ENCODE assay signal across 21 mouse cellular contexts in genomic region chr4:63490146-63490545, GRCm38 (mm10). TPM values are rescaled to one million over a fixed set of nuclear protein-coding genes. Genes with fewer than 3 reads are reported as not detected.
DNase-seq lines count a peak whose midpoint lies in the region; ATAC-seq and TF ChIP-seq lines count a peak whose summit lies in the region.
"Had no signal": no experiment of that assay in that cellular context is flagged by ENCODE, and none has a peak within 500 bp of the region (broad histone marks: within the 10 kb centered on the region; RNA-seq: fewer than 3 reads in every experiment).

No protein-coding gene starts in this region.

- TF ChIP-seq CTCF in hindbrain, postnatal 0 days (IDR thresholded peaks at IDR 0.05; ENCODE audit: low read depth) = no peak

- no peaks in the 10 kb centered on the region for H3K9me3 ChIP-seq in hindbrain, embryonic 14.5 days (ENCODE audit: control insufficient read depth, low read length)
- H3K9me3 ChIP-seq in hindbrain, postnatal 0 days (ENCODE audit: low read length) = no peaks in the 10 kb centered on the region
- H3K9me3 ChIP-seq in limb, embryonic 13.5 days = no peaks in the 10 kb centered on the region
- H3K9me3 ChIP-seq in midbrain, embryonic 12.5 days = no peaks in the 10 kb centered on the region
- no peaks in the 10 kb centered on the region for H3K9me3 ChIP-seq in neural tube, embryonic 15.5 days (replicated peaks)
- H3K9me3 ChIP-seq: heart, embryonic 13.5 days; hindbrain, embryonic 13.5 days; intestine, embryonic 15.5 days; stomach, embryonic 15.5 days had no signal

- no peak for DNase-seq in hindbrain, embryonic 14.5 days (ENCODE audit: low spot score)
- DNase-seq in hindbrain, postnatal 0 days (ENCODE audit: low spot score) = no peak
- DNase-seq in thymus, postnatal 14 days = peak; percentile 59
- no peak for DNase-seq in adrenal gland, postnatal 25 days
- DNase-seq in frontal cortex, postnatal 14 days (ENCODE audit: low spot score in 2 of 2) = no peak
- DNase-seq: adrenal gland, postnatal 10 days; cerebellum, adult 9-10 months; gastrocnemius, postnatal 36 days; heart, adult 2 months; kidney, adult 8-10 months; kidney, postnatal 10 days; liver, postnatal 0 days; lung, postnatal 10 days had no signal

- H3K4me2 ChIP-seq in hindbrain, embryonic 14.5 days (replicated peaks) = no peak overlapping the region
- H3K4me2 ChIP-seq in hindbrain, postnatal 0 days (ENCODE audit: low read depth, low read length) = no peak overlapping the region
- no peak overlapping the region for H3K4me2 ChIP-seq in limb, embryonic 13.5 days (replicated peaks)
- peak overlapping the region; percentile 21; the same call in 1 of the 2 replicates for H3K4me2 ChIP-seq in midbrain, embryonic 12.5 days (replicated peaks)
- H3K4me2 ChIP-seq in neural tube, embryonic 15.5 days = no peak overlapping the region
- H3K4me2 ChIP-seq: heart, embryonic 13.5 days; hindbrain, embryonic 13.5 days; intestine, embryonic 15.5 days; stomach, embryonic 15.5 days had no signal

- peaks cover 10% of the 10 kb centered on the region; the same call in 1 of the 2 replicates for H3K27me3 ChIP-seq in hindbrain, embryonic 14.5 days (ENCODE audit: control insufficient read depth, insufficient read depth, low read length)
- H3K27me3 ChIP-seq in hindbrain, postnatal 0 days (ENCODE audit: insufficient read depth, low read length) = no peaks in the 10 kb centered on the region
- peaks cover 8% of the 10 kb centered on the region; the same call in 1 of the 2 replicates for H3K27me3 ChIP-seq in limb, embryonic 13.5 days
- H3K27me3 ChIP-seq in midbrain, embryonic 12.5 days = peaks cover 8% of the 10 kb centered on the region
- 0 out of 2 replicates have a peak, but pooled peaks cover 3% of the 10 kb centered on the region for H3K27me3 ChIP-seq in neural tube, embryonic 15.5 days (replicated peaks)

- ATAC-seq in hindbrain, embryonic 14.5 days (ENCODE audit: low FRiP score) = no peak
- no peak for ATAC-seq in hindbrain, postnatal 0 days
- no peak for ATAC-seq in limb, embryonic 13.5 days (ENCODE audit: low FRiP score, low read depth)
- ATAC-seq in midbrain, embryonic 12.5 days (ENCODE audit: low FRiP score, low read depth) = peak; percentile 52
- ATAC-seq in neural tube, embryonic 15.5 days (ENCODE audit: low FRiP score) = no peak
- ATAC-seq: intestine, embryonic 15.5 days; liver, postnatal 0 days had no signal

- H3K9ac ChIP-seq in hindbrain, embryonic 14.5 days = no peak overlapping the region
- H3K9ac ChIP-seq in hindbrain, postnatal 0 days (replicated peaks; ENCODE audit: low read length) = no peak overlapping the region
- H3K9ac ChIP-seq in limb, embryonic 13.5 days = 0 out of 2 replicates have a peak overlapping the region, but pooled peaks have one; percentile 20
- no peak overlapping the region for H3K9ac ChIP-seq in midbrain, embryonic 12.5 days (replicated peaks)
- no peak overlapping the region for H3K9ac ChIP-seq in neural tube, embryonic 15.5 days (replicated peaks)
- H3K9ac ChIP-seq: heart, embryonic 13.5 days; hindbrain, embryonic 13.5 days; intestine, embryonic 15.5 days; liver, postnatal 0 days; stomach, embryonic 15.5 days had no signal

- H3K4me1 ChIP-seq in hindbrain, embryonic 14.5 days (replicated peaks; ENCODE audit: control insufficient read depth, insufficient read depth, low read length) = peaks cover 18% of the 10 kb centered on the region; the same call in 1 of the 2 replicates
- peaks cover 17% of the 10 kb centered on the region for H3K4me1 ChIP-seq in hindbrain, postnatal 0 days (ENCODE audit: insufficient read depth, low read length)
- H3K4me1 ChIP-seq in limb, embryonic 13.5 days = peaks cover 55% of the 10 kb centered on the region
- peaks cover 64% of the 10 kb centered on the region for H3K4me1 ChIP-seq in midbrain, embryonic 12.5 days
- H3K4me1 ChIP-seq in neural tube, embryonic 15.5 days = peaks cover 46% of the 10 kb centered on the region

- H3K27ac ChIP-seq in hindbrain, embryonic 14.5 days = peak overlapping the region; percentile 14; the same call in 1 of the 2 replicates
- H3K27ac ChIP-seq in hindbrain, postnatal 0 days = no peak overlapping the region
- no peak overlapping the region for H3K27ac ChIP-seq in limb, embryonic 13.5 days
- peak overlapping the region; percentile 73 for H3K27ac ChIP-seq in midbrain, embryonic 12.5 days (replicated peaks)
- H3K27ac ChIP-seq in neural tube, embryonic 15.5 days (replicated peaks) = no peak overlapping the region
- H3K27ac ChIP-seq: heart, adult 2 months; heart, embryonic 13.5 days; hindbrain, embryonic 13.5 days; intestine, embryonic 15.5 days; left cerebral cortex, adult 2 months; stomach, embryonic 15.5 days had no signal

- no peak overlapping the region for H3K4me3 ChIP-seq in hindbrain, embryonic 14.5 days (replicated peaks; ENCODE audit: low read length)
- no peak overlapping the region for H3K4me3 ChIP-seq in hindbrain, postnatal 0 days (ENCODE audit: low read length)
- no peak overlapping the region for H3K4me3 ChIP-seq in limb, embryonic 13.5 days
- no peak overlapping the region for H3K4me3 ChIP-seq in midbrain, embryonic 12.5 days
- H3K4me3 ChIP-seq in neural tube, embryonic 15.5 days (replicated peaks) = no peak overlapping the region
- H3K4me3 ChIP-seq: heart, adult 2 months; heart, embryonic 13.5 days; hindbrain, embryonic 13.5 days; intestine, embryonic 15.5 days; left cerebral cortex, adult 2 months; stomach, embryonic 15.5 days had no signal

- WGBS in hindbrain, embryonic 14.5 days = 53% methylated on average over 3 of the region's 3 CpGs
- WGBS in hindbrain, postnatal 0 days = 50% methylated on average over 3 of the region's 3 CpGs
- WGBS in limb, embryonic 13.5 days = 58% methylated on average over 3 of the region's 3 CpGs
- WGBS in midbrain, embryonic 12.5 days = 12% methylated on average over 3 of the region's 3 CpGs
- WGBS in neural tube, embryonic 15.5 days = 55% methylated on average over 3 of the region's 3 CpGs

- no peaks in the 10 kb centered on the region for H3K36me3 ChIP-seq in hindbrain, embryonic 14.5 days (replicated peaks; ENCODE audit: control insufficient read depth, insufficient read depth)
- H3K36me3 ChIP-seq in hindbrain, postnatal 0 days (ENCODE audit: insufficient read depth, low read length) = no peaks in the 10 kb centered on the region
- H3K36me3 ChIP-seq in limb, embryonic 13.5 days = no peaks in the 10 kb centered on the region
- H3K36me3 ChIP-seq in midbrain, embryonic 12.5 days = no peaks in the 10 kb centered on the region
- H3K36me3 ChIP-seq in neural tube, embryonic 15.5 days = no peaks in the 10 kb centered on the region
- H3K36me3 ChIP-seq: heart, embryonic 13.5 days; hindbrain, embryonic 13.5 days; intestine, embryonic 15.5 days; stomach, embryonic 15.5 days had no signal

RNA-seq across cellular contexts. Expression of gene Whrn, which starts 5.6 kb away (rescaled TPM):
- polyA plus RNA-seq in hindbrain, embryonic 14.5 days (2014; fragmentation: Nextera tagmentation; extraction: Ambion mirVana) = 5.8 and 8.0 TPM in 2 replicates
- total RNA-seq in hindbrain, postnatal 0 days (2014; rRNA removed) = 26.4 and 34.6 TPM in 2 replicates
- 4.7 TPM in 2 replicates for polyA plus RNA-seq in hindbrain, postnatal 0 days (2015; fragmentation: Nextera tagmentation; extraction: Ambion mirVana)
- polyA plus RNA-seq in limb, embryonic 13.5 days (2015; fragmentation: Nextera tagmentation; extraction: Ambion mirVana) = 8.1 and 10.4 TPM in 2 replicates
- 15.4 and 16.9 TPM in 2 replicates for polyA plus RNA-seq in midbrain, embryonic 12.5 days (2016; fragmentation: Nextera tagmentation; extraction: Ambion mirVana)
- total RNA-seq in adrenal gland, postnatal 25 days (2021) = 43.9 and 54.7 TPM in 2 replicates
- polyA plus RNA-seq in neural tube, embryonic 15.5 days (2015; fragmentation: Nextera tagmentation; extraction: Ambion mirVana) = 5.5 and 5.6 TPM in 2 replicates

RNA-seq across cellular contexts. Expression of gene Atp6v1g1, which starts 54.4 kb away (rescaled TPM):
- 409 and 428 TPM in 2 replicates for polyA plus RNA-seq in hindbrain, embryonic 14.5 days (2014; fragmentation: Nextera tagmentation; extraction: Ambion mirVana)
- 125 and 136 TPM in 2 replicates for total RNA-seq in hindbrain, postnatal 0 days (2014; rRNA removed)
- polyA plus RNA-seq in hindbrain, postnatal 0 days (2015; fragmentation: Nextera tagmentation; extraction: Ambion mirVana) = 357 and 367 TPM in 2 replicates
- polyA plus RNA-seq in limb, embryonic 13.5 days (2015; fragmentation: Nextera tagmentation; extraction: Ambion mirVana) = 317 and 318 TPM in 2 replicates
- polyA plus RNA-seq in midbrain, embryonic 12.5 days (2016; fragmentation: Nextera tagmentation; extraction: Ambion mirVana) = 358 and 367 TPM in 2 replicates
- total RNA-seq in adrenal gland, postnatal 25 days (2021) = 178 and 188 TPM in 2 replicates
- 402 and 431 TPM in 2 replicates for polyA plus RNA-seq in neural tube, embryonic 15.5 days (2015; fragmentation: Nextera tagmentation; extraction: Ambion mirVana)

Comparison
In these comparisons a context has a peak if more than half of its experiments do, and no peak if none do; other contexts are left out.
1. H3K27ac ChIP-seq: peak in hindbrain, embryonic 14.5 days (single experiment) and midbrain, embryonic 12.5 days (single experiment); none in hindbrain, postnatal 0 days (single experiment), limb, embryonic 13.5 days (single experiment) and neural tube, embryonic 15.5 days (single experiment).